Mouse (Mus musculus) liver, embryonic 11.5 days (tissue): ENCODE measurements around the gene Ntm. TPM values are rescaled to one million over a fixed set of nuclear protein-coding genes. Genes with fewer than 3 reads are reported as not detected.

Experiments
- ATAC-seq: fragments of 200-750 bp; cut with Nextera tagmentation; replicated peaks from 2 replicates; pipeline ENCODE4 v1.8.0; 2017; ENCODE audit warnings: moderate number of reproducible peaks, mild to moderate bottlenecking, moderate TSS enrichment, moderate library complexity; ENCODE audit not compliant: low FRiP score
- DNase-seq: peaks from one replicate; pipeline ENCODE4 v3.0.0-alpha.2; 2017; ENCODE audit warnings: low spot score
- H3K27ac ChIP-seq: fragments of 300-500 bp; sonication (generic); 2 replicates; pipeline ENCODE4 v1.5.1; 2014; ENCODE audit warnings: mild to moderate bottlenecking, low read depth, low read length, control low read depth
- H3K27me3 ChIP-seq: fragments of 300-500 bp; sonication (generic); replicated peaks from 2 replicates; pipeline ENCODE4 v1.6.1; 2014; ENCODE audit warnings: low read length, mixed read lengths; ENCODE audit not compliant: control insufficient read depth, insufficient read depth
- H3K36me3 ChIP-seq: fragments of 300-500 bp; sonication (generic); 2 replicates; pipeline ENCODE4 v1.6.1; 2014; ENCODE audit warnings: mild to moderate bottlenecking, low read length, moderate library complexity, mixed read lengths; ENCODE audit not compliant: control insufficient read depth, insufficient read depth
- H3K4me1 ChIP-seq: fragments of 300-500 bp; sonication (generic); replicated peaks from 2 replicates; pipeline ENCODE4 v1.6.1; 2014; ENCODE audit warnings: low read length, mixed read lengths; ENCODE audit not compliant: control insufficient read depth, insufficient read depth
- H3K4me2 ChIP-seq: fragments of 300-500 bp; sonication (generic); 2 replicates; pipeline ENCODE4 v1.6.1; 2014; ENCODE audit warnings: mild to moderate bottlenecking, control low read depth, moderate library complexity
- H3K4me3 ChIP-seq: fragments of 300-500 bp; sonication (generic); 2 replicates; pipeline ENCODE4 v1.5.1; 2014; ENCODE audit warnings: low read depth, low read length, control low read depth
- H3K9ac ChIP-seq: fragments of 300-500 bp; sonication (generic); 2 replicates; pipeline ENCODE4 v1.6.1; 2014; ENCODE audit warnings: low read depth, low read length, control low read depth
- H3K9me3 ChIP-seq: fragments of 300-500 bp; sonication (generic); 2 replicates; pipeline ENCODE4 v1.6.1; 2016; ENCODE audit warnings: low read length, inconsistent platforms, mixed read lengths; ENCODE audit not compliant: control insufficient read depth
- WGBS: fragments of 180-500 bp; shearing (Covaris S2); extraction: QIAGEN DNeasy Blood & Tissue Kit; methylation state at CpG from one replicate; pipeline ENCODE4 v1.1.7; 2014; 5-methylcytosine and 5-hydroxymethylcytosine counted together
- polyA plus RNA-seq: library from polyadenylated mRNA; unstranded; fragments of >200 nt; fragmentation: Nextera tagmentation; extraction: Ambion mirVana; gene quantifications from 2 replicates; pipeline ENCODE4 v1.2.1, GENCODE M21; 2014

The Ntm gene
- polyA plus RNA-seq, 1 experiment from 2014 or later, result 4.4 TPM

GRCm38 (mm10) chr9:29524109-29524508 is 438.8 kb downstream of the Ntm start:
- no peaks in the 10 kb centered on the region for H3K27me3 ChIP-seq
- H3K4me1 ChIP-seq, result no peaks in the 10 kb centered on the region
- 73% methylated on average over 1 of the region's 1 CpGs for WGBS
- no peaks in the 10 kb centered on the region for H3K36me3 ChIP-seq
- H3K9ac ChIP-seq, result no peak overlapping the region
- H3K27ac ChIP-seq, result no peak overlapping the region
- DNase-seq, result no peak
- H3K4me3 ChIP-seq, result no peak overlapping the region
- no peak overlapping the region for H3K4me2 ChIP-seq
- H3K9me3 ChIP-seq, result no peaks in the 10 kb centered on the region
- no peak for ATAC-seq

DNA sequence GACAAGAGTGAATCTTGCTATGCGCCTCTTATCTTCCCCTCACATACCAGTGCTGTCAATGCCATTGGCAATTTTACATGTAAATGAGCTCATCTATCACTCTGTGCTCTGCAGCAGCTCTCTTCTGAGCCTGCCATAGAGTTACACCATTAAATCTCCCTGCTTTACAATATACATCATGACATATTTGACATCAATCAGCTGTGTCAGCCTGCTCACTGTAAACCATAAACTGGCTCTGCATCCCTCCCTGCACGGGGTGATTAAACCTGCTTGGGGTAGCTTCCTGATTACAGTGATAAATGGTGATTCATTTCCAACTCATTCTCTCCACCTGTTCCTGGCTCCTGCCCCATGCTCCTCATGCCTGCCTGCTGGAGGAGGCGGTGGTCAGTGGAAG is 439.7 kb downstream of the Ntm start:
- Histone ChIP-seq H3K36me3 (no peaks in the 10 kb centered on the region), H3K27me3 (no peaks in the 10 kb centered on the region), H3K4me1 (no peaks in the 10 kb centered on the region), H3K9me3 (no peaks in the 10 kb centered on the region), H3K4me2 (no peak overlapping the region), H3K4me3 (no peak overlapping the region), H3K9ac (no peak overlapping the region), H3K27ac (no peak overlapping the region)
- ATAC-seq (no peak), DNase-seq (no peak)
- 62% methylated on average over 3 of the region's 3 CpGs for WGBS

DNA sequence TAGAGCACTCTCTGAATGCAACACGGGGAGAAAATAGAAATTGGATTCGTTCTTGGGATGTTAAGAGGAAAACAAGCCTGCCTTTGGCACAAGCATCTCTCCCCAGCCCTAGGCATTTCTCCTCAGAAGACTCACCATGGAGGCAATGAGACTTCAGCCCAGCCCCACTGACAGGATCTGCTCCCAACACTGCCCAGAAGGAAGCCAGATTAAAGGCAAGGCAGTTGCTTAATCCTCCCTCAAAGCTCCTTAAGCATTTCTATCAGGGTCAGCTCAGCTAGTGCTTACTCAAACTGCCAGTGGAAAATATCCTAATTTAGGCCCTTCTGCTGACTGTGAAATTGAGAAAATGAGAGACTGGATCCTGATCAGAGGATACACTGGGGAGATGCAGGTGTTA is 443.8 kb downstream of the Ntm start:
- DNase-seq (no peak), ATAC-seq (no peak)
- Histone ChIP-seq H3K9me3 (no peaks in the 10 kb centered on the region), H3K4me2 (no peak overlapping the region), H3K27me3 (no peaks in the 10 kb centered on the region), H3K27ac (no peak overlapping the region), H3K9ac (no peak overlapping the region), H3K36me3 (no peaks in the 10 kb centered on the region), H3K4me1 (no peaks in the 10 kb centered on the region), H3K4me3 (no peak overlapping the region)
- 62% methylated on average over 2 of the region's 2 CpGs for WGBS

GRCm38 (mm10) chr9:29516688-29517087 is 446.3 kb downstream of the Ntm start:
- H3K27ac ChIP-seq, result no peak overlapping the region
- no peak overlapping the region for H3K4me2 ChIP-seq
- no peaks in the 10 kb centered on the region for H3K9me3 ChIP-seq
- WGBS, result 54% methylated on average over 2 of the region's 2 CpGs
- H3K36me3 ChIP-seq, result no peaks in the 10 kb centered on the region
- no peaks in the 10 kb centered on the region for H3K27me3 ChIP-seq
- H3K4me1 ChIP-seq, result no peaks in the 10 kb centered on the region
- no peak overlapping the region for H3K4me3 ChIP-seq
- ATAC-seq (no peak), DNase-seq (no peak)
- no peak overlapping the region for H3K9ac ChIP-seq

DNA sequence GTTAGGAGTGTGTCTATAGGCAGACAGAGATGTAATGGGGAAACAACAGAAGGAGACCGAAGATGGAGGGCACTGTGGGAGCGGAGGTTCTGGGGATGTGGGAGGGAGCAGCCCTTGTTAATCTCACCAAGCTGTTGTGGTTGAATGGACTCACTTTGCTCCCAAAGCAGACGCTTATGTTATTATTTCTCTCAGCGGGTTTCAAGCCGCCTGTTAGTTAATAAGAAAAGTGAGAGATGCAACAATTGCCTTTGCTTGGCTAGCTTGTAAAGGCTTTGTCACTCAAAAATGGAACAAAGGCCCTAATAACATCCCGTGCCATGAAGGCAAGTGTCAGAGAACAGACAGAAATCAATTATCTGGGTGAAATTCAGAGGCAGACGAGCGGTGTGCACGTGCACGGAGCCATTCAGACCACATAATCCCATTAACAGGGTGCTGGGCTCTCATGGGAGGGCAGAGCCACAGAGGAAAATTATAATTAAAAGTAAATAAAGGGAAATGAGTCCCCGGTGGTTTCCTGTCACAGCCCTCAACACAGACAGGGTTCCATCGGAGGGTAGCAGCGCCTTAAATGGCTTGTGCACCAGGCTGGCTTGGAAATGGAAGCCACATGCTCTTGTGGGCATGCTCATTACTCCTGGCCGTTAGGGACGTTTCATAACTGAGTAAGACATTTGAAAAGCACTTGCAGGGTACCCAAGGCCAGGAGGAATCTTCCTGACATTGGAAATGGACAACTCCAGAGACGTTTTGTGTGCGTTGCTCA is 448.2 kb downstream of the Ntm start:
- H3K27ac ChIP-seq, result no peak overlapping the region
- H3K36me3 ChIP-seq, result no peaks in the 10 kb centered on the region
- no peaks in the 10 kb centered on the region for H3K4me1 ChIP-seq
- H3K9ac ChIP-seq, result no peak overlapping the region
- H3K4me2 ChIP-seq, result no peak overlapping the region
- H3K4me3 ChIP-seq, result no peak overlapping the region
- no peaks in the 10 kb centered on the region for H3K9me3 ChIP-seq
- DNase-seq (no peak), ATAC-seq (no peak)
- no peaks in the 10 kb centered on the region for H3K27me3 ChIP-seq
- 82% methylated on average over 17 of the region's 17 CpGs for WGBS

DNA sequence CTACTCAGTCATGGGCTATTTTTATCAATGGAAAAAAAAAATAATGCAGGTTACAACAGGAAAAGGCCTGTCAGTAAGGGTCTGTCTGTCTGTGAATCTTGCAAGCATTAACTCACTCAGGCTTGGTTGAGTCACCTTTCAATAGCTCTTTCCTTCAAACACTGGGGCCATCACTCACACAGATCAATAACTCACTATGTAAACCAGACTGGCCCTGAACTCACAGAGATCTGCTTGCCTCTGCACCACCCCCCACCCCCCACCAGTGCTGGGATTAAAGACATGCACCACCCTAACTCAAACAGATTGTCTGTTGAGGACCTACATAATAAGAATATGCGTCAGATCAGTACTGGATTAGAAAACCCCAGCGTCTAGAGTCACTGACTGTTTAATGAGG is 466.9 kb downstream of the Ntm start:
- no peaks in the 10 kb centered on the region for H3K4me1 ChIP-seq
- H3K9me3 ChIP-seq, result no peaks in the 10 kb centered on the region
- no peak for DNase-seq
- H3K4me3 ChIP-seq, result no peak overlapping the region
- no peak overlapping the region for H3K27ac ChIP-seq
- no peak overlapping the region for H3K4me2 ChIP-seq
- no peak overlapping the region for H3K9ac ChIP-seq
- H3K36me3 ChIP-seq, result no peaks in the 10 kb centered on the region
- no peaks in the 10 kb centered on the region for H3K27me3 ChIP-seq
- peak; percentile 45; the same call in 1 of the 2 replicates for ATAC-seq
- WGBS, result 43% methylated on average over 2 of the region's 2 CpGs

- no peak for DNase-seq
- Histone ChIP-seq H3K9ac (no peak overlapping the region), H3K4me1 (no peaks in the 10 kb centered on the region), H3K27me3 (no peaks in the 10 kb centered on the region), H3K27ac (no peak overlapping the region), H3K4me2 (no peak overlapping the region), H3K4me3 (no peak overlapping the region), H3K9me3 (no peaks in the 10 kb centered on the region), H3K36me3 (no peaks in the 10 kb centered on the region)
- no peak for ATAC-seq
- WGBS, result 88% methylated on average over 2 of the region's 2 CpGs
Measured at GRCm38 (mm10) chr9:29482272-29482671, 480.7 kb downstream of the Ntm start.

DNA sequence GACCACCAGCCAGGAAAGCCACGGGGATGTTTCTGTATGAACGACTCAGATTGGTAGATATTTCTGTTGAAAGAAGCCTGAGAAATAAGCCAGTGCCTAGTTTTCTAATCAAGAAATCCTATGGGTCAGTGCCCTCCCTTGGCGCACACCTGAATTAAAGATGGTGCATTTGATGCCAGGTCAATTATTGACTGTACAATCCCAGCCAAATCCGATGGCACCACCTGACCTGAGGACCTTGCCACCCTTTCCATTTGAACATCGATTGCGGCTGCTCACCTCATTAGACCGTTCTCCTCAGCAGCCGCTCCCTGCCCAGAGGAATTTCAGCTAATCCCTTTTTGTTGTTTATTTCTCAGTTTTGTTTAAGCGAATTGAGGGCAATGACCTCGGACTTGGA is 483.9 kb downstream of the Ntm start:
- Histone ChIP-seq H3K9ac (no peak overlapping the region), H3K4me1 (no peaks in the 10 kb centered on the region), H3K4me3 (no peak overlapping the region), H3K9me3 (no peaks in the 10 kb centered on the region), H3K36me3 (no peaks in the 10 kb centered on the region), H3K4me2 (no peak overlapping the region), H3K27ac (no peak overlapping the region), H3K27me3 (no peaks in the 10 kb centered on the region)
- 66% methylated on average over 10 of the region's 10 CpGs for WGBS
- ATAC-seq, result no peak
- DNase-seq, result no peak

- no peak overlapping the region for H3K27ac ChIP-seq
- H3K27me3 ChIP-seq, result no peaks in the 10 kb centered on the region
- no peaks in the 10 kb centered on the region for H3K9me3 ChIP-seq
- ATAC-seq, result no peak
- H3K4me2 ChIP-seq, result no peak overlapping the region
- H3K36me3 ChIP-seq, result no peaks in the 10 kb centered on the region
- no peak overlapping the region for H3K4me3 ChIP-seq
- 27% methylated on average over 6 of the region's 6 CpGs for WGBS
- no peaks in the 10 kb centered on the region for H3K4me1 ChIP-seq
- DNase-seq, result no peak
- H3K9ac ChIP-seq, result no peak overlapping the region
Measured at GRCm38 (mm10) chr9:29477219-29477618, 485.7 kb downstream of the Ntm start.
